Mouse (Mus musculus) midbrain, embryonic 12.5 days (tissue): ENCODE data around the gene Ccdc194. TPM values are rescaled to one million over a fixed set of nuclear protein-coding genes. Genes with fewer than 3 reads are reported as not detected.

ENCODE experiments used
- ATAC-seq: fragments of 200-750 bp; cut with Nextera tagmentation; 2 replicates; pipeline ENCODE4 v1.8.0; 2017; ENCODE audit warnings: low read depth, moderate TSS enrichment, moderate library complexity; ENCODE audit not compliant: low FRiP score
- H3K27ac ChIP-seq: fragments of 300-500 bp; sonication (generic); replicated peaks from 2 replicates; pipeline ENCODE4 v1.5.1; 2016; ENCODE audit warnings: mild to moderate bottlenecking
- H3K27me3 ChIP-seq: fragments of 300-500 bp; sonication (generic); 2 replicates; pipeline ENCODE4 v1.6.1; 2016; ENCODE audit warnings: mild to moderate bottlenecking
- H3K36me3 ChIP-seq: fragments of 300-500 bp; sonication (generic); 2 replicates; pipeline ENCODE4 v1.6.1; 2016
- H3K4me1 ChIP-seq: fragments of 300-500 bp; sonication (generic); 2 replicates; pipeline ENCODE4 v1.6.1; 2016
- H3K4me2 ChIP-seq: fragments of 300-500 bp; sonication (generic); replicated peaks from 2 replicates; pipeline ENCODE4 v1.6.1; 2016; ENCODE audit warnings: mild to moderate bottlenecking, moderate library complexity
- H3K4me3 ChIP-seq: fragments of 300-500 bp; sonication (generic); 2 replicates; pipeline ENCODE4 v1.5.1; 2016; ENCODE audit warnings: mild to moderate bottlenecking
- H3K9ac ChIP-seq: fragments of 300-500 bp; sonication (generic); replicated peaks from 2 replicates; pipeline ENCODE4 v1.6.1; 2016; ENCODE audit warnings: mild to moderate bottlenecking, moderate library complexity
- H3K9me3 ChIP-seq: fragments of 300-500 bp; sonication (generic); 2 replicates; pipeline ENCODE4 v1.6.1; 2016; ENCODE audit warnings: mild to moderate bottlenecking
- WGBS: fragments of 180-500 bp; shearing (Covaris S2); methylation state at CpG from one replicate; pipeline ENCODE4 v1.1.7; 2016; 5-methylcytosine and 5-hydroxymethylcytosine counted together
- polyA plus RNA-seq: library from polyadenylated mRNA; unstranded; fragments of >200 nt; fragmentation: Nextera tagmentation; extraction: Ambion mirVana; gene quantifications from 2 replicates; pipeline ENCODE4 v1.2.1, GENCODE M21; 2016

Gene Ccdc194
- polyA plus RNA-seq, 1 experiment from 2014 or later = 0.13 TPM

DNA sequence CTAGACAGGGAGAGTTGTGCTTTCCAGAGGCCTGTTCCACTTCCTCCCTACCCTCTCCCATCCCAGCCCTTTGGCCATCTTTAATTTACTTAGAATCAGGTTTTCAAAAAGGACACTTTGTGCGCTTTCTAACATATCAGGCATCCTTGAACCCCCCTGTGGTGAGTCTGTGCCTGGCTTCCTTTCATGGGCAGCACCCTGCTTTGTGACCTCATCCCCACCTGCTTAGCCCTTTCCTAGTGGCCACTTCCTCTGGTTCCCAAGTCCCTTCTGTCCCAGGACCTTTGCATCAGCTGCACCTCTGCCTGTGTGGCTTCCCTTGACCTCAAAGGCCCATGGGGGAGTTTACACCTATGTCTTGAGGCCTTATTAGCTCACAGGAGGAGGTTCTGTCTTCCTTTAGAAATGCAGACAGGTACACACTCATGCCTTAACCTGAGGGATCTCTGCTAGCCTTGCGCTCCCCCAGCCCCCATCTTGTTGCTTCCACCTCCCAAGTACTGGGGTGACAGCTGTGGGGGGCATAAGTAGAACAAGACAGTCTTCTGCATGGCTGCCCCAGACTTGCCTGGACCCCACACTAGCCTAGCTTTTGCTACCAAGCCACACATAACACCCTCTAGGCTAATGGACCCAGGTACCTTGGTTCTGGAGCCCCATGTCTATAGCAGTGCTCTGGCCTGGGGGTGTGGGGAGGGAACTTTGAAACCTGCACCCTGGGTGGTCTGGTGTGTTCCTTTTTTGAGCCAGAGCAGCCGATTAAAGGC is 55.2 kb downstream of the Ccdc194 start:
- Histone ChIP-seq H3K4me3 (peak overlapping the region; percentile 84), H3K27me3 (no peaks in the 10 kb centered on the region), H3K9me3 (no peaks in the 10 kb centered on the region), H3K4me1 (peaks cover 18% of the 10 kb centered on the region), H3K9ac (peak overlapping the region; percentile 76; the same call in 1 of the 2 replicates), H3K27ac (0 out of 2 replicates have a peak overlapping the region, but pooled peaks have one; percentile 77), H3K36me3 (peaks cover 46% of the 10 kb centered on the region), H3K4me2 (peak overlapping the region; percentile 92)
- no peak for ATAC-seq
- WGBS = 89% methylated on average over 3 of the region's 3 CpGs

Other genes starting within 250 kb of the Ccdc194 start
- gene Use1, start 158.9 kb downstream of the Ccdc194 start, polyA plus RNA-seq = 75.8 and 82.5 TPM in 2 replicates
- gene Ocel1, start 154.4 kb downstream of the Ccdc194 start, polyA plus RNA-seq = 4.5 and 6.3 TPM in 2 replicates
- gene Nr2f6, start 143.8 kb downstream of the Ccdc194 start, polyA plus RNA-seq = 54.4 and 58.5 TPM in 2 replicates
- 5.6 and 5.9 TPM in 2 replicates for gene Ushbp1, start 129.9 kb downstream of the Ccdc194 start, polyA plus RNA-seq
- 91.7 and 102 TPM in 2 replicates for gene Babam1, start 128.8 kb downstream of the Ccdc194 start, polyA plus RNA-seq
- 34.8 and 39.1 TPM in 2 replicates for gene Ankle1, start 119.7 kb downstream of the Ccdc194 start, polyA plus RNA-seq
- gene Abhd8, start 62.1 kb downstream of the Ccdc194 start, polyA plus RNA-seq = 109 and 111 TPM in 2 replicates
- 235 and 245 TPM in 2 replicates for gene Mrpl34, start 60.8 kb downstream of the Ccdc194 start, polyA plus RNA-seq
- gene Dda1, start 56.5 kb downstream of the Ccdc194 start, polyA plus RNA-seq = 145 and 152 TPM in 2 replicates
- 14.2 and 18.7 TPM in 2 replicates for gene Ano8, start 39.7 kb downstream of the Ccdc194 start, polyA plus RNA-seq
- gene Gtpbp3, start 37.6 kb downstream of the Ccdc194 start, polyA plus RNA-seq = 15.5 and 18.3 TPM in 2 replicates
- gene Plvap, start 14.0 kb downstream of the Ccdc194 start, polyA plus RNA-seq = 26.9 and 29.5 TPM in 2 replicates
- gene Bst2, start 11.7 kb upstream of the Ccdc194 start, polyA plus RNA-seq = 13.1 and 14.5 TPM in 2 replicates
- 54.0 and 57.0 TPM in 2 replicates for gene Mvb12a, start 17.2 kb upstream of the Ccdc194 start, polyA plus RNA-seq
- gene Tmem221, start 33.2 kb upstream of the Ccdc194 start, polyA plus RNA-seq = 0.14 TPM in 2 replicates
- gene Nxnl1, start 40.9 kb upstream of the Ccdc194 start, polyA plus RNA-seq = not detected in 2 replicates
- 38.4 and 44.4 TPM in 2 replicates for gene Slc27a1, start 43.2 kb upstream of the Ccdc194 start, polyA plus RNA-seq
- gene Pgls, start 66.5 kb upstream of the Ccdc194 start, polyA plus RNA-seq = 215 and 216 TPM in 2 replicates
- 6.5 and 6.9 TPM in 2 replicates for gene Fam129c, start 71.9 kb upstream of the Ccdc194 start, polyA plus RNA-seq
- gene Colgalt1, start 85.3 kb upstream of the Ccdc194 start, polyA plus RNA-seq = 52.1 and 56.2 TPM in 2 replicates
- 12.8 and 16.9 TPM in 2 replicates for gene Unc13a, start 146.0 kb upstream of the Ccdc194 start, polyA plus RNA-seq
- gene Jak3, start 150.6 kb upstream of the Ccdc194 start, polyA plus RNA-seq = 3.3 and 3.4 TPM in 2 replicates
- gene Insl3, start 163.5 kb upstream of the Ccdc194 start, polyA plus RNA-seq = not detected in 2 replicates
- 0.55 and 0.66 TPM in 2 replicates for gene B3gnt3, start 176.1 kb upstream of the Ccdc194 start, polyA plus RNA-seq
- 39.2 and 43.7 TPM in 2 replicates for gene Fcho1, start 200.0 kb upstream of the Ccdc194 start, polyA plus RNA-seq